Mouse (Mus musculus): ENCODE data around the gene Sipa1l2.

Gene Sipa1l2

DNA sequence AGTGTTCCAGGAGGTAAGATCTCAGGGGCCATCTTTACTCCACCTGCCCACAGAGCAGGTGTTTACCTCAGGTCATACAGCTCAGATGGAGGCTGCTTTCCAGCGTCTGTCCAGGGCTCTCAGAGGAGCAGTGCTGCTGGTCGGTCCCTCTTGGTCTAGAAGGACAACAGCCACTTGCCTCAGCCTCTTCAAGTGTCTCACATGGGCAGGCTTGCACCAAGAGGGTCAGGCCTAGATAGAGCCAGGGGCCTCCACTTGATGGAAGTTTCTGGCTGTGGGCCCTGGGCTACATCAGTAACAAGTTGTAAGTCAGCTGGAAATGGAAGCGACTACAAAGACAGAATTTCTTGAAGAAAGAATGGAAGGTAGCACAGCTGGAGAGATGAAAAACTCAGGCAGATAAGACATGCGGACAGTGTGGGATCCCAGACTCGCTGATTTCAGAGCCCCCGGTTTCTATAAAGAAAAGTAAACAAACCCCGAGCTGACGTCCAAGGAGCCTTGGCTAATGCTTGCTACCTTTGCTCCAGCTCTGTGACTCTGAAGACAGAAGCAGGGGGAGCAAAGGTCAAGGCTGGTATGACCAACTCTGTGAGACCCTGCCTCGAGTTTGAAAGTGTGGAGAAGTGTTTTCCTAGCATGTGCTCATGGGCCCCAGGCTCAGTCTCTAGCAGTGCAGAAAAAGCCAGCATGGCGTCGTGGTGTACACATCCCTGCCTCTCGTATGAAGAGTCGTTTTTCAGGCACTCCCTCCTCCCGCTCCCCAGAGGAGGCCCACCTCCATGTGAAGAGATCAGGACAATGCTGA lies 58.5 kb downstream of the Sipa1l2 start:
- no peak for DNase-seq

DNA sequence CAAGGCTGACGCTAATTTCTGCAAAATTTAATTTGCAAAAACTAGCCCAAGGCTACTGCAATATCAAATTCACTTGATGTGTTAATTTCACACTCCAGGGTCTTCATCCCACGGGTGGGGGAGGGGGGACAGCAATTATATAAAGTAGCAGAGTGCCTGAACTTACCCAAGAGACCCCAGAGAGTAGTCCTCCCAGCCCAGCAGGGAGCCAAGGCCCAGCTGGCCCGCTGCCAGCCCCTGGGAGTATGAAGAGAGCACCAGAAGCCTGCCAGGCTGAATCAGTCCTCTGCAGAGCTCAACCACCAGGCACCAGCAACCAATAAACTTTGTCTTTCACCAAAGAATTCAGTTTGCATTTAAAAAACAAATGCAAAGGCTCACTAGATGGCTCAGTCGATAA lies 59.8 kb downstream of the Sipa1l2 start:
- no peak for DNase-seq

DNA sequence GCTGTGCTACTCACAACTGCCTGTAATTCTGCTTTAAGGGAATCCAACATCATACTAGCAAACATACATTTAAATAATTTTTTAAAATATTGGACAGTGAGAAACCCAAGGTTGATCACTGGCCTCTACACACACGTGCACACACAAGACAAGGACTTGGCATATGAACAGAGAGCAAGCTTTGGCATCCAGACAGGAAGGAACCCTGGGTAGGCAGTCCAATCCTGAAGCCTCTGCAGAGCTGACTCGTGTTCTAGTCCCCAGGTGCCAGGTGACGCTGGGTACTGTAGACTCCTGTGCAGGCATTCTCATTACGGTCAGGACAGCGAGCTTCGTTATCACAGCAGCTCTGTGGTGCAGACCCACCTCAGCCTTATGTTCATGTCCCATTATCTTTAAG lies 60.4 kb downstream of the Sipa1l2 start:
- no peak for DNase-seq

DNA sequence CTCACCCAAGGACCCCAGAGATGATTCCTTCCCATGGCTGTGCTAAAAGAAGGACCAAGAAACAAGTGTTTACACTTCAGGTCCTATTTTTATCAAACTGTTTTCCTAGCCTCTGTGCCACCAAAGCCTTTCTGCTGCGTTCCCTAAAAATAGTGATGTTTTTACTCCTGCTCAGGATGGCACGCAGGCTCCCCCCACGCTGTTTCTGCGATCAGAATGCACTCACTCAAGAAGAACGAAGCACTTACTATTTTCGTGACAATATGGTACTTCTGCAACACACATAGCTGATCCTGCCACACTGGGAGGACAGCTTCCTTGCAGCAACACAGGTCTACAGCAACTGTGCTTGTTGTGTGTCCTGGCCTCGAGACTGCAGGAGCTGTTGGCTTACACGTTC lies 62.3 kb downstream of the Sipa1l2 start:
- no peak for DNase-seq

DNA sequence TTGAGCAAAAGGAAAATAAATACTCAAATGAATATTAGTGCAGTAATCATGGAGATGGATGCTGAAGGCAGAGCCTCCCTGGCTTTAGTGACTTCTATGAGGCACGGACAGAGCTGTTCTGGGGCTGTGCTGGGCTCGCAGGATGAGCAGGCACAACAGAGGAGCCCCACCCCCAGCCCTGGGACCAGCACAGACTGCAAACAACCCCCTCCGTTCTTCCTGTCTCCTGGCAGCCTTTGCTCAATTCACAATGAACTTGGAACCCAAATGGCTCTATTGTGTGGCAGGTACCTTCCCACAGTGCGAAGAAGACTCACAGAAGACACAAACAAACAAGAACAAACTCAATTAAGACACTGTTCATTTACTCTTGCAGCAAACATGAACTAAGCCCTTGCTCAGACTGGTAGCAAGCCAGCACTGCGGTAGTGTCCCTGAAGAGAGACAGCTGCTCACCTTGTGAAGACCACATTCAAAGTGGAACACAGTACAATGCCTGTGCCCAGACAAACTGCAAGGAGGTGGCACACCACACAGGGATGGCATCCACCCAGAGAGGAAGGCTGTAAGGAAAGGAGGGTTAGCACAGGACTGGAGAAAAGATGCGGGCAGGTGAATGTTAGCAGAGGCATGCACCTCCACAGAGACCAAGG lies 64.9 kb downstream of the Sipa1l2 start:
- no peak for DNase-seq

DNA sequence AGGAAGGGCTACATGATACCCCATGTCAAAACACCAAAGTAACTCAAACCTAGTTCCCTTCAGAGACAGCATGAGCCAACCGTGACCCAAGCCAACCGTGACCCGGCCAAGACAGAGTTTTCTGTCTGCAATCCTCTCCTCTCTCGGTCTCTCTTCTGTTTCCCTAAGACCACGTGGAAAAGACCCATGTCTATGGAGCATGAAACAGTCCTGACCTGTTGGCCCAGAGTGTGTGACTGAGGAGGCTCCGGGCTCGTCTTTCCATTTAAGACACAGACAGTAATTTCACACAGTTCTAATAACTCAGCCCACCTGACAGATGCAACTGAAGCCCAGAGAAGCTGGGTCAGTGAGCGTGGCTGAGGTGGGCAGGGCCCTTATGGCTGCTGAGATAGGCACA lies 65.8 kb downstream of the Sipa1l2 start:
- DNase-seq = no peak

DNA sequence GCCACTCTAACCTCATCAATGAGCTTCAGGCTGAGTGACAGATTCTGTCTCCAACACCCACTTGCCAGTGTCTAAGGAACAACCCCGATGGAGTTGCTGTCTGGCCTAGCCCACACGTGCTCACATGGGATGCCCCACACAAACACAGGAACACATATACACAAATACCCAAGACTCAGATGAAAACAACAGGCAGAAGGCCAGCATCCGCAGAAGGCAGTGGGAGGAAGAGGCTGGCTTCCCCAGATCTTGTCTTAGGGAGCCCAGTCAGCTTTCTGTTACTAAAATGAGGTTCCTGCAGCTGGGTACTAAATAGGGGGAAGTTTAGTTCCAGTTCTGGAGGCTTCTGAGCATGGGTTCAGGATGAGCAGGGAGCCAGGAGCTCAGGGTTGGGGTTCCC lies 66.8 kb downstream of the Sipa1l2 start:
- DNase-seq = no peak

DNA sequence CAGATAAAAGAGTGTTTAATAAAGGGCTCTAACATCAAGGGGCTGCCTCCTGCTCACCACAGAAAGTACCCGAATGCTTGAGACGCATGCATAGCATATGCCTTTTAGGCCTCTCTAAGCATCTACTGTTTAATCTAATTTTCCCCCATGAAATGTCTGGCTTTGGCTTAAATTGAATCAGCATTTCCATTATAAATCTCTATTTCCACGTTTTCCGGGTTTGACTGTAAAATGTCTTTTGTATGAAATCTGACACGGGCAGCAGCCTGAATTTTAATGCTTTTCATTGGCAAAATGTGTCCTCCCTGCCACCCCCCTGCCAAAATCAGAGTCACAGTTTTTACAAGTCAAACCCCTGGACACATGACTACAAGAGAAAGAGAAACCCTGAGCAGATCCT lies 69.6 kb downstream of the Sipa1l2 start:
- no peak for DNase-seq

DNA sequence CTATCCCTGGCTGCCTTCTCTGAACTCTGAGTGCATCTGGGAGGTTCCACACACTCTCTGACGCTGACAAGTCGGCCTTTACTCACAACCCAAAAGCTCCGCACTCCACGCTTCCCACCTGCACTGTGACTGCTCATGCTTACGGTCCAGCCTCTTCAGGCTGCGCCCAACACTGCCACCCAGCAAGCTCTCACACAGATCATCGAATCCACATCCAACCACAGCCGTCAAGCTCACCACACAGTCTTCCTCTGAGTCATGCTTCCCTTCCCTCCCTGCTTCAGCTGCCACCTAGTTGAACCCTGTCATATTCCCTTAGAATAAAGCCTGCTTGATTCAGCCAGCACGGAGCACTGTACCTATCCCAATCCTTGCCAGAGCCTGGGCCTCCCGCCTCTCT lies 71.1 kb downstream of the Sipa1l2 start:
- no peak for DNase-seq

DNA sequence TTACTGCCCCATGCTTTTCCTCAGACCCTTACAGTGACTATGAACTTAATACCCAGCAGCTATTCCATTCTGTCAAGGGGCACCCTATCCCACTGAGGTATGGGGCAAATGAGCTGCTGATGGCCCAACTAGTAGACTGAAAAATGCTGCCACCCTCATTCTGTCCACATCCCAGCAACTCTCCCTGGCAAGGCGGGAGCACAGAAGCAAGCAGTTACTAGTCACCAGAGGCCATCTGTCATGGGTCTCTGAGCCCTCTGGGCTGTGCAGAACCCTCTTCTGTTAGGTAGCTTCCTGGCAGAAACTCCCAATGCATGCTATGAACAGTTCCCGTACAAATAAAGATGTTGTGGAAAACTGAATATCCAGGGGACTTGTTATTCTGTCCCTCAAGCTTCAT lies 74.1 kb downstream of the Sipa1l2 start:
- no peak for DNase-seq

DNA sequence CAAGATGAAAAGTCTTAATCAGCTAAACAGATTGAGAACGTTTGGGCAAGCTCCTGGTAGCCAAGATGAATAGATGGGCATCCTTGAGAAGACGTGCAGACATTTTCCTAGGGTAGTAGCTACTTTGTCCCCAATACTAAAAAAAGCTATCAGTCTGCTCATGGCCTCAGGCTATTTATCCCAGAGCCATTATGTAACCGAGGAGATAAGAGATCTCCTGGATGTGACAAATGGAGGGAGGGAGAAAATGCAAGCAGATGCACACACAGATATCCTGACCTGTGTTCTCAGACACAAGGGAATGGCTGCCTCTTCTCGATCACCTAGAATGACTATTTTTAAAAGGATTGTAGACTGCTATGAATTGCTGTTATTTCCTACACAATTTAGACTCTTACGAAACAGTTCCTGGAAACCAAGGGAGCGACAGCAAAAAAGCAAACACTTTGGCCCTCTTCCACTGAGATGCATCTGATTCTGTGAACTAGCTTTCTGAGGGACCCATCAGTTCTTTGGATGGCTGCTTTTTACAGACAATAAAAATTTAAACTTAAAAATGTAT lies 76.3 kb downstream of the Sipa1l2 start:
- no peak for DNase-seq

DNA sequence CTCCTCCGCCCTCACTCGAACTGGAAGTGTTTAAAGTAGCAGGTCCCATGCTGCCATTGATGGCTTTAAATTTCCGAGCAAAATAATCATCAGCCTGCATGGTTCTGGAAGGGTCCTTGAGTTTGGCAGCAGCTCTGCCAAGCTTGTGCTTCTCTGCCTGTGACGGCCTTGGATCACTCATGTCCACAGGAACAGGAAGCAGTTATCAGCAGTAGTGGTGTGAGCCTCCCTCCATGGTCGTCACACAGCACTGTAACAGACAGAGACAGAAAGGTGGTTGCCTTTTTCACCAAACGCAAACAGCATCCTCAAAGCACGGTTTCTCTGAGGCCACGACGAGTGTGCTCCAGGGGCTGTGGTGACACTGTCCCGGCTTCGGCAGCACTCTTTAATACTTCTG lies 77.2 kb downstream of the Sipa1l2 start:
- DNase-seq = no peak

DNA sequence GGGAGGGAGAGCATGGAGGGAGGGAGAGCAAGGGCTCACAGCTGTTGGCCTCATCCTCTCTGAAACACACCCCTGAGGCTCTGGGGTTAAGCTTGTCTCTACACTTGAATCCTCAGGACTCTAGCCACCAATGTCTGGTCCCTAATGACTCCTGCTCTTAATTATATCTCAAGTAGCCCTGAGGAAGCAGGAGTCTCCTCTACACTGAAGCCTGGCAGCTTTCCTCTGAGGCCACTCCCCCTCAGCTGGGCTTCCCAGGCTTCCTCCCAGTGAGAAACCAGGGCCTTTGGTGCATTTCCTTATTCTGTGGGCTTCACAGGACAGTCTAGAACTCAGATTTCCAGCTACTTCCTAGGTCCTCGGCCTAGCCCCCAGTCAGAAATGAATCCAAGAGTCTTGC lies 80.9 kb downstream of the Sipa1l2 start:
- no peak for DNase-seq

DNA sequence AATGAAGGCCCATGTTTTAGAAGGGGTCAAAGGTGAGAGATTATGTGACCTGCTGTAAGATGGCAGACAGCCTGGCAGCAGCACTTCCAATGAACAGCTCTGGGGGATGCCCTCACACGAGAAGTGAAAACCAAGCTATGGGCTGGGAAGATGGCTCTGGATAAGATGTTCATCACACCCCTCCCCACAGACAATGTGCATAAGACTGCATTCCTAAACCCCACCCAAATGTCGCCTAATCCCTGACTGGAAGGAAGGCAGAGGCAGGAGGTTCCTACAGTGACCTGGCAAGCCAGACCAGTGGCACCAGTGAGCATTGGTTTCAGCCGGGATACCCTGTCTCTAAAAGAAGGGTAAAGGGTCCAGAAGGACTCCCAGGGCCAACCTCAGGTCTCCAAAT lies 83.9 kb downstream of the Sipa1l2 start:
- no peak for DNase-seq

DNA sequence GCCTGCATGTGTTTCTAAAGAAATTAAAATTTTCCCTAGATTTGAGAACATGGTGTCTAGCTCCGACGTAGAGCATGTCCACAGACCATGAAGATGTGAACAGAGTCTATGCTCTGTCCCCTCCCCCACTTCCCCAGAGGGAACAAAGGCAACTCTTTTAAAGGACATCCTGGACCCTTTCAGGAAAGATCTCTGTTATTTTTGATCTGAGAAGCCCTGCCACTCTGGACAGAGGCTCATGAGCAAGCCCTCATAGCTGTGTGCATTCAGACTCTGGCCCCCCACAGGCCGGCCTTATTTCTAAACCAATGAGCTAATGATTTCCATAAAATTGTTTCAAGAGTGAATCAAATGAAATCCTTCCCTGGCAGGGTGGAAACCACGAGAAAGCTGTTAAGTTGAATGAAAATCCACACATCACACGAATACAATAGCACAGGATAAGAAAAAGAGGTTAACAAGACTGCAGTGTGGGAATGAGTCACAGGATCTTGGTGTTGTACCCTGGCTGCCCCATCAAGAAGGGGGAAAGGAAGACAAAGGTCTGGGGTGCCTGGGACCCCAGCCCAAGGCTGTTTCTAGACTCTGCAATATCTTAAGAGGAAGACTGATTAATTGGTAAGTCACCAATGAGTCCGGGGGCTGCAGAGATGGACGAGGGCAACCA lies 84.9 kb downstream of the Sipa1l2 start:
- DNase-seq = no peak

DNA sequence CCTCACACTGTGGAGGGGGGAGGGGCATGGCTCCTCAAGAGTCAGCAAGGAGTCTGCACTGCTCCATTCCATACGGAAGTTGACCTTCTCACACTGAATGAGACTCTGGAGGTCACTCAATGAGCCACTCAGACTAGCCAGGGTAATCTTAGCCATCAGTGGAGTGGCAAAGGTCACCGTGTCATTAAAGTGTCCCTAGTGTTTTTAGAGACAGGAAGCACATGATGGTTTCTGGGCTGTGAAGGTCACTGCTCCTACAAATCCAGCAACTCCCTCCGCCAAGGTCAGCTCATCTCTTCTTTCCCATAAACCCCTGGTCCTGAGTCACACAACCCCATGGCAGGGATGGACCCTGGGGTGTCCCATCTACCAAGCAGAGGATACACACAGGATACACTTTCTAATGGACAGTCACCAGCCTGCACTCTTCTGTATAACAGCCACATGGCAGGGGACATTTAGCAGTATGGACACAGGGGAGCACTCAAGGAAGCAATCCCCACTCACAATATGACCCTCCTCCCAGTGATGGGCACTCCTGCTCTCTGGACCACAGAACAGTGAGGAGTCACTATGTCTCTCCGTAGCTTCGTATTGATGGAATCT lies 87.0 kb downstream of the Sipa1l2 start:
- no peak for DNase-seq

DNA sequence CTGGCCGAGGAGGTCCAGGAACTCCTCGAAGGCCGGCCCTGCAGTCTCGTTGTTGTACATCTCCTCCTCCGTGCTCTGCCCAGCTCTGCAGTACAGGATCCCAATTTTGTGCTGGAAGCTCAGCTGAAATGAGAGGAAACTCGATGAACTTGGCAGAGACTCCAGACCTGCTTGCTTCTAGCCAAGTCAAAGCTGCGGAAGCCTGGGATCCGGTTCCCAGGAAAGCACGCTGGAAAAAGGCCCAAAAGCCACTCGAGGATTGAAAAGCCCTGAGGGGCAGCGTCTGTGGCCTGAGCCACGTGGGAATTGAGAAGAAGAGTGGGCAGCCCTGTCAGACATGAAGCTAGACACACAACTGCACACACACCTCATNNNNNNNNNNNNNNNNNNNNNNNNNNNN lies 94.7 kb downstream of the Sipa1l2 start:
- DNase-seq = peak; percentile 32

DNA sequence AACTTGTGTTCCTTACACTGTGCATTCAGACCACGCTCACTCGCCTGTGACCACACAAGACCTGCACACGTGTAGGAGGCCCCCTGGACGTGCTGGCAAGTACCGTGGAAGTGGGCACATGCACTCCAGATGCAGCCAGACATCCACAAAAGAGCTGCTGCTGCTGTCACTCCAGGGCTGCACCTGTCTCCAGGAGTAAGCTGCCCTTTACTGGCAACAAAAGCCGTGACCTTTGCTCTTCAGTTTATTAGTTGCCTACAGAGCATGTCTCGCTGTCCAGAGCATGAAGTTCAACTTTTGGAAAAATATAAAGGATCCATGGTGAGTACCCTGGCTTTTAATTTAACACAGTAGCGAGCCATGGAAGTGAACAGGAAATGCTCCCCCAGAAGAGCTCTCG lies 98.2 kb downstream of the Sipa1l2 start:
- DNase-seq = no peak

DNA sequence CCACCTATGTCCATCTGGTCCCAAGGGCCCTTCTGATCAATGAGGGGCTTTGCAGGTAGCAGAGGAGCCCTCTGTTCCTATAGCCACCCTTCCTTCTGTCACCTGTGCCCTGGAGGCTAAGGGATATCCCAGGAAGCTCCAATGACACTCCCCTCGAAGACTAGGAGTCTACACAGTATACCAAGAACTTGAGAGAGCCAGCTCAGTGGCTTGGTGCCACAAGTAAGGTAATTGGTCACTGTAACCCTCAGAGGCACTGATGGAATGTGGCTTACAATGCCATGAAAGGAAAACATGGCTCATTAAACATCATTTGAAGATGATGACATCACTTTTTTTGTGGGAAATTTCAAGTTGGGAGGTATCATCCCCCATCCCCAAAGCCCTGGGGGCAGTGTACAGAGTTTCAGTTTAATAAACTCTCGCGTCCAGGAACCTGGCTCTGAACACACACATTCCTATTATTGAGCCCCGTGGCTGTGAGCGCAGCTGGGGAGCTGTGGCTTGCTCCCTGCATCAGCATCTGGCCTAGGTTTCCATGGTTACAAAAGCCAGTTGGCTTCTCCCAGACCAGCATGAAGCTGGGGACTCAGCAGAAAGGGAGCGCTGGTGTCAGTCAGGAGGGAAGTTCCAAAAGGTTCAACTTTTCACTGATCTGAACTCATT lies 104.3 kb downstream of the Sipa1l2 start:
- peak; percentile 15 for DNase-seq

DNA sequence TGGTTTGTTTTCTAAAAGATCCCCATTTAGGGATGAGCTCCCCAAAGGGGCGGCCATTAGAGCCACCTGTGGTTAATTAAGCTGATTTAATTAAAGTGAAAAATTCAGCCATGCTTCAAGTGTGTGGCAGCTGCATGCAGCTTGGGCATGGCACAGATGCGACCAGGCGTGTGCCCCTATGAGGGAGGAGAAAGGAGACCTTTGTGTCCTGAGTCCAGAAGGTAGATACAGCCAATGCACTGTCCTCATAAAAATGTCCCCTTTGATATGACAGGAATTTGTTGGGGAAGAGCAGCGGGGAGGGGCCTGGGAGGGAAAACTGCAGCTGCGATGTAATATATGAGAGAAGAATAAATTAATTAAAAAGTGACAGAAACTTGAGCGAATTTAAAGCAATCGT lies 106.7 kb downstream of the Sipa1l2 start:
- no peak for DNase-seq

DNA sequence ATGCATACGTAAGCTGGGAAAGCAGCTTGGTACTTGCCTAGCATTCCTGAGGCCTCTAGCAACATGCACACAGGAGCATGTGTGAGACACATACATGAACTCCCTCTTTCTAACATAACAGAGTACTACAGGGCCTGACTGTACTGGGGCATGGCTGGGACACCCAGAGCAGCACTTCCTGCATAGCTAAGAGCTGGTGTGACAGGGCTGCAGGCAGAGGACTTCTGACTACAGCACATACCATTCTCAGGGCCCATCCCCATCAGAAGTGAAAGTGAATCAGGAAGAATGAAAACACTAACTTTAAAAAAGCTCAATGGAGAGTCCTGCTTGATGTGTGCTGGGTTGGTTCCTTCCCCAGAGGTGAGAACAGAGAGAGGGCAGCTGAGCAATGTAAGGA lies 108.1 kb downstream of the Sipa1l2 start:
- no peak for DNase-seq

DNA sequence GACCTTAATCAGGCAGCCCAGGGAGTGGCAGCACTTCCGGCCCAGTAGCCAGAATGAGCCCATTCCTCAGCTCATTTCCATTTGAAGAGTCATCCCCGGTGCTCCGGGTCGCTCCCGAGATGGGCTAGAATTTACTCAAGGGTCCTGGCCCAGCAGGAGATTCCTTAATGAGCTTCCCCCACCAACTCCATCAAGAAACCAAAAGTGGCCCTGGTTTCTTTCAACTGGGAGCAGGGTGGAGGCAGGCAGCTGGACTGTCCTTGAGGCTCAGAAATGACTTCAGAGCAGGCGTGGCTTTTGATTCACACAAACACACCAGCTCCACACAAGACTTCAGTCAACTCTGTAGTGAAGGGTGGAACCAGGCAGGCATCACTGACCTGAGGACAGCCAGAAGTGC lies 109.0 kb downstream of the Sipa1l2 start:
- no peak for DNase-seq

DNA sequence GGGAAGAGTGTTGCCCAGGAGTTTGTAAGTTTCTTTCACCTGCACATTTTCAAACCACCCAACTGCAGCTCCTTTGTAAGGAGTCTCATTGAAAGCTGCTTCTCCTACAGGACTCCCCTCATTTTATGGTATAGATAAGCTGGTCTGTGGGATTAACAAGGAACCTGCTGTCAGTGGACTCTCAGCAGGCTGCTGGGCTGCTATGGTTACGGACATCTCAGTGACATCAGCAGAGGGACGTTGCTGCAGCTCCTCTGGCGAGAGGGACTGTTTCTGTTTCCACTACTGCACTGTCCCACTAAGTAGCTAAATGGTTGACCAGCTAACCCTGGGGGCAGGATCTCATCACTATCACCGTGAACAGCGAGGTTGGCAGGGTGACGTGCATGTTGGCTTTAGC lies 120.6 kb downstream of the Sipa1l2 start:
- DNase-seq = no peak

All from kidney, adult 18-20 months (tissue).